Comparison of ENCODE assay signal across 8 mouse cellular contexts in the genomic region with DNA sequence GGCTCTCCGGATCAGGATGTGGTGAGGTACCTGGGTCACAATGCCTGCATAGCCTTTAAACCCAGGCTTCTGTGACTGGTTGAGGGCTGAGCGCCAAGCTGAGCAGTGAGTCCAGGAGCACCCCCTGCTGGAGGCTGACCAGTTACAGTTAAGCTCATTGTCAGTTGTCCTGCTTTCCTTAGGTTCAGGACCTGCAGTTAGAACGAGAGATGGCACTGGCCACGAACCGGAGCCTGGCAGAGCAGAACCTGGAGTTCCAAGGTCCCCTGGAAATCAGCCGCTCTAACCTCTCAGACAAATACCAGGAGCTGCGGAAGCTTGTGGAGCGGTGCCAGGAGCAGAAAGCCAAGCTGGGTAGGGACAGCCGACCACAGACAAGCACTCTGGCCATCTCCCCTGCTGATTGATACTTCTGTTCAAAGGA. TPM values are rescaled to one million over a fixed set of nuclear protein-coding genes. Genes with fewer than 3 reads are reported as not detected.
DNase-seq lines count a peak whose midpoint lies in the region; ATAC-seq and TF ChIP-seq lines count a peak whose summit lies in the region.

No protein-coding gene starts in this region.

- H3K27me3 ChIP-seq in heart, embryonic 13.5 days (replicated peaks) = no peaks in the 10 kb centered on the region
- H3K27me3 ChIP-seq in kidney, embryonic 16.5 days (ENCODE audit: insufficient read depth, low read length) = no peaks in the 10 kb centered on the region
- no peaks in the 10 kb centered on the region for H3K27me3 ChIP-seq in liver, embryonic 11.5 days (replicated peaks; ENCODE audit: control insufficient read depth, insufficient read depth, low read length)
- no peaks in the 10 kb centered on the region for H3K27me3 ChIP-seq in neural tube, embryonic 11.5 days (ENCODE audit: control insufficient read depth, insufficient read depth, low read length)

- WGBS in bone marrow, adult 2 months = 56% methylated on average over 9 of the region's 9 CpGs
- WGBS in heart, embryonic 13.5 days = 67% methylated on average over 9 of the region's 9 CpGs
- 83% methylated on average over 9 of the region's 9 CpGs for WGBS in kidney, embryonic 16.5 days
- WGBS in liver, embryonic 11.5 days = 78% methylated on average over 9 of the region's 9 CpGs
- WGBS in neural tube, embryonic 11.5 days = 83% methylated on average over 9 of the region's 9 CpGs

- peak overlapping the region; percentile 31; the same call in 1 of the 2 replicates for H3K4me2 ChIP-seq in heart, embryonic 13.5 days
- no peak overlapping the region for H3K4me2 ChIP-seq in kidney, embryonic 16.5 days (replicated peaks; ENCODE audit: low read depth, low read length)
- no peak overlapping the region for H3K4me2 ChIP-seq in liver, embryonic 11.5 days
- no peak overlapping the region for H3K4me2 ChIP-seq in neural tube, embryonic 11.5 days (ENCODE audit: low read depth)

- peak; percentile 76 for TF ChIP-seq CTCF in bone marrow, adult 2 months (IDR thresholded peaks at IDR 0.05; ENCODE audit: control insufficient read depth, insufficient read depth, low read length)

- no peaks in the 10 kb centered on the region for H3K9me3 ChIP-seq in heart, embryonic 13.5 days
- no peaks in the 10 kb centered on the region for H3K9me3 ChIP-seq in kidney, embryonic 16.5 days (ENCODE audit: low read length)
- H3K9me3 ChIP-seq in liver, embryonic 11.5 days (ENCODE audit: control insufficient read depth, low read length) = no peaks in the 10 kb centered on the region
- H3K9me3 ChIP-seq in neural tube, embryonic 11.5 days (ENCODE audit: control insufficient read depth, low read length) = no peaks in the 10 kb centered on the region

- ATAC-seq in erythroid progenitor cell, adult 5-6 weeks (replicated peaks; ENCODE audit: low FRiP score, poor library complexity, severe bottlenecking) = peak; percentile 53; the same call in 1 of the 2 replicates
- peak; percentile 3; the same call in 1 of the 2 replicates for ATAC-seq in heart, embryonic 13.5 days (ENCODE audit: extremely low read depth, insufficient number of reproducible peaks, low FRiP score, low TSS enrichment)
- peak; percentile 5; the same call in 1 of the 2 replicates for ATAC-seq in kidney, embryonic 16.5 days (ENCODE audit: low FRiP score, low TSS enrichment)
- peak; percentile 35; the same call in 1 of the 2 replicates for ATAC-seq in liver, embryonic 11.5 days (replicated peaks; ENCODE audit: low FRiP score)
- peak; percentile 22 for ATAC-seq in neural tube, embryonic 11.5 days (ENCODE audit: insufficient read depth, low FRiP score, low TSS enrichment)

- H3K4me1 ChIP-seq in bone marrow, adult 2 months (ENCODE audit: control insufficient read depth, insufficient read depth, low read length) = no peaks in the 10 kb centered on the region
- peaks cover 50% of the 10 kb centered on the region for H3K4me1 ChIP-seq in heart, embryonic 13.5 days
- H3K4me1 ChIP-seq in kidney, embryonic 16.5 days (ENCODE audit: insufficient read depth, low read length) = peaks cover 4% of the 10 kb centered on the region; the same call in 1 of the 2 replicates
- H3K4me1 ChIP-seq in liver, embryonic 11.5 days (replicated peaks; ENCODE audit: control insufficient read depth, insufficient read depth, low read length) = peaks cover 7% of the 10 kb centered on the region; the same call in 1 of the 2 replicates
- 0 out of 2 replicates have a peak, but pooled peaks cover 2% of the 10 kb centered on the region for H3K4me1 ChIP-seq in neural tube, embryonic 11.5 days (ENCODE audit: control insufficient read depth, insufficient read depth, low read length)

- no peak overlapping the region for H3K4me3 ChIP-seq in bone marrow, adult 2 months (replicated peaks; ENCODE audit: control insufficient read depth, low read depth, low read length)
- no peak overlapping the region for H3K4me3 ChIP-seq in heart, embryonic 13.5 days
- H3K4me3 ChIP-seq in kidney, embryonic 16.5 days (ENCODE audit: low read length) = no peak overlapping the region
- no peak overlapping the region for H3K4me3 ChIP-seq in liver, embryonic 11.5 days (ENCODE audit: low read depth, low read length)
- H3K4me3 ChIP-seq in neural tube, embryonic 11.5 days (ENCODE audit: low read depth, low read length) = no peak overlapping the region

- peaks cover 76% of the 10 kb centered on the region for H3K36me3 ChIP-seq in heart, embryonic 13.5 days
- peaks cover 38% of the 10 kb centered on the region for H3K36me3 ChIP-seq in kidney, embryonic 16.5 days (ENCODE audit: insufficient read depth, low read length)
- peaks cover 14% of the 10 kb centered on the region; the same call in 1 of the 2 replicates for H3K36me3 ChIP-seq in liver, embryonic 11.5 days (ENCODE audit: control insufficient read depth, insufficient read depth, low read length)
- peaks cover 18% of the 10 kb centered on the region for H3K36me3 ChIP-seq in neural tube, embryonic 11.5 days (ENCODE audit: control insufficient read depth, insufficient read depth, low read length)

- peak overlapping the region; percentile 66; the same call in 1 of the 2 replicates for H3K9ac ChIP-seq in heart, embryonic 13.5 days
- H3K9ac ChIP-seq in kidney, embryonic 16.5 days (replicated peaks; ENCODE audit: low read length) = no peak overlapping the region
- H3K9ac ChIP-seq in liver, embryonic 11.5 days (ENCODE audit: low read depth, low read length) = no peak overlapping the region
- no peak overlapping the region for H3K9ac ChIP-seq in neural tube, embryonic 11.5 days (ENCODE audit: low read length)

- DNase-seq in CD4-positive helper T cell, adult 2 months (ENCODE audit: low read depth, low spot score) = peak; percentile 80
- no peak for DNase-seq in liver, embryonic 11.5 days (ENCODE audit: low spot score)
- DNase-seq in neural tube, embryonic 11.5 days (ENCODE audit: low spot score) = peak; percentile 59
- DNase-seq in testis, postnatal 10 days (ENCODE audit: low spot score) = peak; percentile 78

- TF ChIP-seq POLR2A in bone marrow, adult 2 months (IDR thresholded peaks at IDR 0.05; ENCODE audit: borderline replicate concordance, control insufficient read depth, low read depth, low read length) = no peak

- H3K27ac ChIP-seq in bone marrow, adult 2 months (ENCODE audit: control insufficient read depth, insufficient read depth, low read depth, low read length, poor library complexity) = no peak overlapping the region
- peak overlapping the region; percentile 96 for H3K27ac ChIP-seq in heart, embryonic 13.5 days (replicated peaks)
- H3K27ac ChIP-seq in kidney, embryonic 16.5 days (ENCODE audit: low read length) = no peak overlapping the region
- H3K27ac ChIP-seq in liver, embryonic 11.5 days (ENCODE audit: low read depth, low read length) = no peak overlapping the region
- no peak overlapping the region for H3K27ac ChIP-seq in neural tube, embryonic 11.5 days (ENCODE audit: low read depth, low read length)

RNA-seq across cellular contexts. Expression of gene Vps37c, which starts 21.6 kb away (rescaled TPM):
- polyA plus RNA-seq in bone marrow, adult 2 months (2011; ENCODE audit: insufficient read depth, insufficient read length, low replicate concordance, missing spikeins) = 14.4 and 29.5 TPM in 2 replicates
- 10.8 and 26.0 TPM in 2 replicates for total RNA-seq in erythroid progenitor cell, adult 5-6 weeks (2015; ENCODE audit: low replicate concordance)
- 3.3 and 6.0 TPM in 2 replicates for total RNA-seq in erythroid progenitor cell, adult 5-6 weeks (2017; ENCODE audit: low replicate concordance)
- polyA plus RNA-seq in heart, embryonic 13.5 days (2015; fragmentation: Nextera tagmentation; extraction: Ambion mirVana) = 28.4 and 30.3 TPM in 2 replicates
- 36.2 and 37.6 TPM in 2 replicates for polyA plus RNA-seq in kidney, embryonic 16.5 days (2015; fragmentation: Nextera tagmentation; extraction: Ambion mirVana)
- 23.2 TPM in 2 replicates for polyA plus RNA-seq in liver, embryonic 11.5 days (2014; fragmentation: Nextera tagmentation; extraction: Ambion mirVana)
- 34.3 and 34.4 TPM in 2 replicates for polyA plus RNA-seq in neural tube, embryonic 11.5 days (2014; fragmentation: Nextera tagmentation; extraction: Ambion mirVana)

RNA-seq across cellular contexts. Expression of gene Cd5, which starts 28.7 kb away (rescaled TPM):
- 1.1 and 2.2 TPM in 2 replicates for polyA plus RNA-seq in bone marrow, adult 2 months (2011; ENCODE audit: insufficient read depth, insufficient read length, low replicate concordance, missing spikeins)
- total RNA-seq in erythroid progenitor cell, adult 5-6 weeks (2015; ENCODE audit: low replicate concordance) = 2.5 and 2.9 TPM in 2 replicates
- total RNA-seq in erythroid progenitor cell, adult 5-6 weeks (2017; ENCODE audit: low replicate concordance) = 0.26 TPM in 1 of 2 replicates, not detected in the other
- polyA plus RNA-seq in heart, embryonic 13.5 days (2015; fragmentation: Nextera tagmentation; extraction: Ambion mirVana) = 0.71 TPM in 2 replicates
- 0.19 and 0.31 TPM in 2 replicates for polyA plus RNA-seq in kidney, embryonic 16.5 days (2015; fragmentation: Nextera tagmentation; extraction: Ambion mirVana)
- 0.05 TPM in 1 of 2 replicates, not detected in the other for polyA plus RNA-seq in liver, embryonic 11.5 days (2014; fragmentation: Nextera tagmentation; extraction: Ambion mirVana)
- 0.11 and 0.24 TPM in 2 replicates for polyA plus RNA-seq in neural tube, embryonic 11.5 days (2014; fragmentation: Nextera tagmentation; extraction: Ambion mirVana)

RNA-seq across cellular contexts. Expression of gene Pga5, which starts 32.2 kb away (rescaled TPM):
- not detected in 2 replicates for polyA plus RNA-seq in bone marrow, adult 2 months (2011; ENCODE audit: insufficient read depth, insufficient read length, low replicate concordance, missing spikeins)
- not detected in 2 replicates for total RNA-seq in erythroid progenitor cell, adult 5-6 weeks (2015; ENCODE audit: low replicate concordance)
- total RNA-seq in erythroid progenitor cell, adult 5-6 weeks (2017; ENCODE audit: low replicate concordance) = not detected in 2 replicates
- polyA plus RNA-seq in heart, embryonic 13.5 days (2015; fragmentation: Nextera tagmentation; extraction: Ambion mirVana) = not detected in 2 replicates
- not detected in 2 replicates for polyA plus RNA-seq in kidney, embryonic 16.5 days (2015; fragmentation: Nextera tagmentation; extraction: Ambion mirVana)
- polyA plus RNA-seq in liver, embryonic 11.5 days (2014; fragmentation: Nextera tagmentation; extraction: Ambion mirVana) = not detected in 2 replicates
- polyA plus RNA-seq in neural tube, embryonic 11.5 days (2014; fragmentation: Nextera tagmentation; extraction: Ambion mirVana) = not detected in 2 replicates

Comparison
In these comparisons a context has a peak if more than half of its experiments do, and no peak if none do; other contexts are left out.
1. ATAC-seq: peak in every context shown above with its lines; median percentile 53 in erythroid progenitor cell, adult 5-6 weeks; 35 in liver, embryonic 11.5 days; 22 in neural tube, embryonic 11.5 days; 5 in kidney, embryonic 16.5 days; 3 in heart, embryonic 13.5 days.